Comparison of ENCODE assay signal across 29 mouse cellular contexts in the genomic region with DNA sequence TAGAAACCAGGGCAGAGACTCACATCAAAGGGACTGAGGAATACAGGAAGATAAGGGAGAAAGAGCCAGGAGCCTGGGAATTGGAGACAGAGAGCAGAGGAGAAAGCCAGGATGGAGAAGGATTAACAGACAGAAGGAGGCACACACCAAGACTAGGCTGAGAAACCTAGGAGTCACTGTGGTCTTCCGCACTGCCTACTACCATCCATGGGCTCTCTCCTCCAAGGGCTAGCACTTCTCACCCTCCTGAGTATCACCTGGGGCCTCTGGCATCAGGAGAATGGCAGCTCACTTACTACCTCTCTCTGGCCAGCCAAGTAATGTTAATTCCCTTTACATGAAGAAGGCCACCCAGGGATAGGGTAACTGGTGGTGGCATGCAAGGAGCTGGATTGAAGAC. TPM values are rescaled to one million over a fixed set of nuclear protein-coding genes. Genes with fewer than 3 reads are reported as not detected.
"Had no signal": no experiment of that assay in that cellular context is flagged by ENCODE, and none has a peak within 500 bp of the region (broad histone marks: within the 10 kb centered on the region; RNA-seq: fewer than 3 reads in every experiment).

No protein-coding gene starts in this region.

- H3K4me3 ChIP-seq: embryonic facial prominence, embryonic 10.5 days; embryonic facial prominence, embryonic 12.5 days; embryonic facial prominence, embryonic 13.5 days; embryonic facial prominence, embryonic 15.5 days; erythroblast, embryonic 14.5 days; forebrain, embryonic 10.5 days; forebrain, embryonic 12.5 days; forebrain, embryonic 15.5 days; gastrocnemius, adult 2 months; heart, adult 2 months had no signal

- DNase-seq: cerebellum, adult 18-20 months; cerebellum, adult 2 months; cerebellum, adult 8-10 months; cerebellum, adult 9-10 months; cerebellum, adult 9-11 months; cerebellum, postnatal 10 days; cerebellum, postnatal 14 days; cerebellum, postnatal 25 days; cerebellum, postnatal 36 days; embryo, embryonic 11 days; forebrain, postnatal 0 days; gastrocnemius, adult 2 months; gastrocnemius, postnatal 10 days; gastrocnemius, postnatal 14 days; gastrocnemius, postnatal 25 days; gastrocnemius, postnatal 36 days; heart, adult 18-20 months; heart, adult 2 months had no signal

- H3K27ac ChIP-seq: embryonic facial prominence, embryonic 10.5 days; embryonic facial prominence, embryonic 12.5 days; embryonic facial prominence, embryonic 13.5 days; embryonic facial prominence, embryonic 15.5 days; forebrain, embryonic 10.5 days; forebrain, embryonic 12.5 days; forebrain, embryonic 15.5 days; gastrocnemius, adult 2 months; heart, adult 2 months had no signal

- H3K36me3 ChIP-seq: embryonic facial prominence, embryonic 10.5 days; embryonic facial prominence, embryonic 12.5 days; embryonic facial prominence, embryonic 13.5 days; embryonic facial prominence, embryonic 15.5 days; forebrain, embryonic 10.5 days; forebrain, embryonic 12.5 days; forebrain, embryonic 15.5 days had no signal

- H3K4me2 ChIP-seq: embryonic facial prominence, embryonic 12.5 days; embryonic facial prominence, embryonic 13.5 days; embryonic facial prominence, embryonic 15.5 days; forebrain, embryonic 12.5 days; forebrain, embryonic 15.5 days had no signal

- H3K9me3 ChIP-seq: embryonic facial prominence, embryonic 10.5 days; embryonic facial prominence, embryonic 12.5 days; embryonic facial prominence, embryonic 13.5 days; embryonic facial prominence, embryonic 15.5 days; forebrain, embryonic 10.5 days; forebrain, embryonic 12.5 days; forebrain, embryonic 15.5 days had no signal

- H3K9ac ChIP-seq: embryonic facial prominence, embryonic 12.5 days; embryonic facial prominence, embryonic 13.5 days; embryonic facial prominence, embryonic 15.5 days; forebrain, embryonic 12.5 days; forebrain, embryonic 15.5 days; forebrain, postnatal 0 days had no signal

- H3K27me3 ChIP-seq: embryonic facial prominence, embryonic 12.5 days; embryonic facial prominence, embryonic 13.5 days; embryonic facial prominence, embryonic 15.5 days; forebrain, embryonic 12.5 days; forebrain, embryonic 15.5 days had no signal

- ATAC-seq: forebrain, embryonic 14.5 days had no signal

- H3K4me1 ChIP-seq: embryonic facial prominence, embryonic 13.5 days; embryonic facial prominence, embryonic 15.5 days had no signal

RNA-seq across cellular contexts. Expression of a gene that starts 21.5 kb away (rescaled TPM):
- total RNA-seq: common myeloid progenitor, adult 5-6 weeks; granulocyte monocyte progenitor cell, adult 5-6 weeks had no signal
- polyA plus RNA-seq: erythroblast, embryonic 14.5 days had no signal
